Mouse (Mus musculus) spleen, adult 2 months (tissue): ENCODE measurements at regions not wholly inside any gene's neighbourhood (a gene's known extent, or its start where the extent isn't known, plus 50 kb on each side); places are given as distances from the start of the nearest gene placed in this dataset.

Source experiments
- DNase-seq, 2 experiments: peaks; one replicate each; pipeline versions ENCODE4 v3.0.0 to v3.0.0-alpha.2; 2012 to 2021; ENCODE audit warnings: low spot score in 2 of 2, low read depth in 1 of 2
- H3K27ac ChIP-seq: fragments of 200-500 bp; 2 replicates; pipeline ENCODE4 v1.5.1; 2012; ENCODE audit warnings: low read length, inconsistent platforms; ENCODE audit not compliant: insufficient read depth
- H3K27me3 ChIP-seq: fragments of 200-500 bp; 2 replicates; pipeline ENCODE4 v1.6.1; 2012; ENCODE audit warnings: mild to moderate bottlenecking, moderate library complexity, low read length, inconsistent platforms; ENCODE audit not compliant: control insufficient read depth, insufficient read depth
- H3K36me3 ChIP-seq: fragments of 200-500 bp; 2 replicates; pipeline ENCODE4 v1.6.1; 2012; ENCODE audit warnings: mild to moderate bottlenecking, low read length, inconsistent platforms; ENCODE audit not compliant: control insufficient read depth, insufficient read depth
- H3K4me1 ChIP-seq: fragments of 200-500 bp; 2 replicates; pipeline ENCODE4 v1.6.1; 2011; ENCODE audit warnings: inconsistent platforms; ENCODE audit not compliant: control insufficient read depth, insufficient read depth, insufficient read length
- H3K4me3 ChIP-seq: fragments of 200-500 bp; 2 replicates; pipeline ENCODE4 v1.5.1; 2011; ENCODE audit warnings: mild to moderate bottlenecking, inconsistent platforms; ENCODE audit not compliant: insufficient read depth, insufficient read length; ENCODE audit errors: extremely low read depth
- CTCF ChIP-seq: fragments of 200-500 bp; IDR thresholded peaks from 2 replicates; pipeline ENCODE4 v1.5.1; 2011; ENCODE audit warnings: mild to moderate bottlenecking, inconsistent platforms; ENCODE audit not compliant: insufficient read depth, insufficient read length, insufficient replicate concordance; ENCODE audit errors: extremely low read depth
- POLR2A ChIP-seq: fragments of 200-500 bp; IDR thresholded peaks from 2 replicates; pipeline ENCODE4 v1.6.1; 2011; ENCODE audit warnings: low read depth, low read length, inconsistent platforms
- WGBS: fragments of 180-500 bp; shearing (Covaris S2); methylation state at CpG from one replicate; pipeline ENCODE4 v1.1.7; 2018; 5-methylcytosine and 5-hydroxymethylcytosine counted together

DNA sequence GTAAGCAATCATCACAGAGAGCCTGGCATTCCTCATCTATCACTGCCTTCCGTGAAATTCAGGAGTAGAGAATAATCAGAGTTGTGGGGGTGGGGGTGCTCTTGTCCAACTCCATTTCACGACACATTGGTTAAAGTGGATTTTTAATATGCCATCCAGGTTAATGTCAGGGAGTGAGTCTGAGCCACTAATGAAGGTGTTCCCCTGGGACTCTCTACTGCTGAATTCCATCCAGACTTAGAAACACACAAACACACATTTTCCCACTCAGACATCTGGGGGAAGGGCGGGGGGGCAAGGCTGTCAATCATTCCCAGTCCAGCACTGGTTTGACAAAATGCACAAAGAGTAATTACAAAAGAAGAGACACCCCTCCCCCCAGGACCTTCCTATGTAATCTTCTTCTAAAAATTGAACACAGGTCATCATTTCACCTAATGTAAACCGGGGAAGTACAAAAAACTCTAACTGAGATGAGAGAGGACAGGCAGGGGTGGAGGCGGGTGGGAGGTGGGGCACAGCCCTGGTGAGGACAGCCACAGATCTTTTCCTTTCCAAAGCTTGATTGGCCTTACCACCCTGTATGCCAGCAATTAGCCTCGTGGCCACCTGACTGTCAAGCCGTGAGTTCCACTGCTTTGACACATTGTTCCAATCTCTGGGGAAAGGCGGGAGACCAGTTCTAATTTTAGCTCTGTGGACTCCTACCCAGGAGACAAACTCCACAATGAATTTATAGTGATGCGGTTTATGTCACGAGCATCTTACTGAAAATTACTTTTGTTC is 76.5 kb upstream of the Bach2 start:
- peaks cover 38% of the 10 kb centered on the region; the same call in 1 of the 2 replicates for H3K4me1 ChIP-seq
- no peak overlapping the region for H3K27ac ChIP-seq
- TF ChIP-seq POLR2A = no peak
- no peaks in the 10 kb centered on the region for H3K27me3 ChIP-seq
- H3K36me3 ChIP-seq = no peaks in the 10 kb centered on the region
- 55% methylated on average over 10 of the region's 10 CpGs for WGBS
- H3K4me3 ChIP-seq = no peak overlapping the region
- DNase-seq = no peak

GRCm38 (mm10) chr4:32162694-32163240 is 75.8 kb upstream of the Bach2 start:
- no peak for TF ChIP-seq CTCF
- no peak for TF ChIP-seq POLR2A
- H3K27ac ChIP-seq = peak overlapping the region; percentile 19; the same call in 1 of the 2 replicates
- peak in 1 of 2 experiments; percentile 32 for DNase-seq
- 43% methylated on average over 12 of the region's 12 CpGs for WGBS
- no peak overlapping the region for H3K4me3 ChIP-seq
- H3K4me1 ChIP-seq = peaks cover 42% of the 10 kb centered on the region; the same call in 1 of the 2 replicates
- H3K27me3 ChIP-seq = no peaks in the 10 kb centered on the region
- H3K36me3 ChIP-seq = no peaks in the 10 kb centered on the region

DNA sequence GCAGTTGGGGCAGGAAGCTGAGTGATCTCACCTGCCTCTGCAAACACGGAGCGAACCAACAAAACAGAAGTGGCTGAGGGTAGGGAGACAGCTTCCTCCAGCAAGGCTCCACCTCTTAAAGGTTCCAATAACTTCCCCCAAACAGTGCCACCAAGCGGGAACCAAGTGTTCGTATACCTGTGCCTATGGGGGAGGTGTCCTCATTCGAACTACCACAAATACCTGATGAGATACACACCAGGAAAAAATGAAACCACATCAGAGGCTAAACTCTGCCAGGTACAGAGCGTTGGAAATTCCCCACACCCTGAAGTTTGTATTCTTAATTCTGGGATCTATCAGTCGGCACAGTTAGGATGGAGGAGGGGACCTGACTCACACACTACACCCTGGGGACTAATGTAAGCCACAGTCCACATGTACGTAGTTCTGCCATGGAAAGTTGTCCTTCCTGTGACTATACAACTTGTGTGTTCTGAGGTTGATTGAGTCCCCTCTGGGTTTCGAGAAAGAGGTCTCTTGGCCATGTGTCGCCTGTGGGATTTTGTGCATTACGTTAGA is 74.4 kb upstream of the Bach2 start:
- 36% methylated on average over 11 of the region's 11 CpGs for whole genome bisulfite sequencing

GRCm38 (mm10) chr4:32164736-32165241 is 73.8 kb upstream of the Bach2 start:
- H3K27me3 ChIP-seq = no peaks in the 10 kb centered on the region
- DNase-seq = peak; percentile 51 to 61
- H3K4me1 ChIP-seq = peaks cover 43% of the 10 kb centered on the region; the same call in 1 of the 2 replicates
- WGBS = 30% methylated on average over 11 of the region's 11 CpGs
- H3K27ac ChIP-seq = peak overlapping the region; percentile 94
- peak overlapping the region; percentile 49; the same call in 1 of the 2 replicates for H3K4me3 ChIP-seq
- H3K36me3 ChIP-seq = no peaks in the 10 kb centered on the region
- TF ChIP-seq POLR2A (peak; percentile 13; the same call in 1 of the 2 replicates), CTCF (no peak)

More for the DNA sequence above, 74.4 kb upstream of the Bach2 start:
- H3K27ac ChIP-seq = peak overlapping the region; percentile 94
- H3K36me3 ChIP-seq = no peaks in the 10 kb centered on the region
- TF ChIP-seq CTCF (peak; percentile 13; the same call in 1 of the 2 replicates), POLR2A (no peak)
- DNase-seq = peak; percentile 62 to 65
- H3K4me1 ChIP-seq = peaks cover 42% of the 10 kb centered on the region; the same call in 1 of the 2 replicates
- no peaks in the 10 kb centered on the region for H3K27me3 ChIP-seq
- H3K4me3 ChIP-seq = no peak overlapping the region

GRCm38 (mm10) chr4:32165918-32166528 is 72.6 kb upstream of the Bach2 start:
- 28% methylated on average over 12 of the region's 12 CpGs for WGBS

GRCm38 (mm10) chr4:32167151-32167550 is 71.5 kb upstream of the Bach2 start:
- no peaks in the 10 kb centered on the region for H3K36me3 ChIP-seq
- DNase-seq = no peak
- H3K27ac ChIP-seq = peak overlapping the region; percentile 94
- no peaks in the 10 kb centered on the region for H3K27me3 ChIP-seq
- TF ChIP-seq POLR2A (no peak), CTCF (no peak)
- WGBS = 46% methylated on average over 11 of the region's 11 CpGs
- H3K4me1 ChIP-seq = peaks cover 28% of the 10 kb centered on the region; the same call in 1 of the 2 replicates
- H3K4me3 ChIP-seq = no peak overlapping the region

More at GRCm38 (mm10) chr4:32165918-32166528, 72.6 kb upstream of the Bach2 start:
- peaks cover 36% of the 10 kb centered on the region; the same call in 1 of the 2 replicates for H3K4me1 ChIP-seq
- 0 out of 2 replicates have a peak overlapping the region, but pooled peaks have one; percentile 6 for H3K4me3 ChIP-seq
- peak overlapping the region; percentile 94 for H3K27ac ChIP-seq
- H3K27me3 ChIP-seq = no peaks in the 10 kb centered on the region
- H3K36me3 ChIP-seq = no peaks in the 10 kb centered on the region
- TF ChIP-seq POLR2A (no peak), CTCF (no peak)
- peak in 1 of 2 experiments; percentile 42 for DNase-seq
